Comparison of ENCODE assay signal across 6 mouse cellular contexts in genomic region chr13:75377100-75377499, GRCm38 (mm10).
A peak's percentile ranks its signal among the peaks of the same experiment; 100 is the strongest.
DNase-seq lines count a peak whose midpoint lies in the region; ATAC-seq and TF ChIP-seq lines count a peak whose summit lies in the region.
"Not testable (repeated sequence)": the region's sequence is repeated elsewhere in the genome, so short reads cannot be mapped to it uniquely, and the experiment has no call there.

No protein-coding gene starts in this region.

- ATAC-seq in liver, embryonic 11.5 days (replicated peaks; ENCODE audit: low FRiP score): peak; percentile 69
- ATAC-seq in liver, embryonic 12.5 days: peak; percentile 62
- 0 out of 2 replicates have a peak, but pooled peaks have one; percentile 62 for ATAC-seq in liver, embryonic 13.5 days (ENCODE audit: low read depth)
- peak; percentile 68; the same call in 1 of the 2 replicates for ATAC-seq in liver, embryonic 14.5 days (ENCODE audit: insufficient read depth)

- not testable (repeated sequence) for TF ChIP-seq CTCF in MEL (IDR thresholded peaks at IDR 0.05 in 2 of 3, conservative IDR thresholded peaks at IDR 0.05 in 1 of 3; ENCODE audit: control insufficient read depth in 1 of 3, insufficient read depth in 1 of 3, low read depth in 2 of 3, low read length in 3 of 3, poor library complexity in 1 of 3, severe bottlenecking in 1 of 3); liver, embryonic 14.5 days (IDR thresholded peaks at IDR 0.05; ENCODE audit: low read depth)

- not testable (repeated sequence) for H3K9me3 ChIP-seq in MEL (replicated peaks; ENCODE audit: insufficient read depth, low read length); liver, embryonic 11.5 days (ENCODE audit: control insufficient read depth, low read length); liver, embryonic 12.5 days (replicated peaks); liver, embryonic 13.5 days (replicated peaks); liver, embryonic 14.5 days (ENCODE audit: control insufficient read depth, low read length)

- not testable (repeated sequence) for TF ChIP-seq POLR2A in MEL (IDR thresholded peaks at IDR 0.05; ENCODE audit: control insufficient read depth in 1 of 2, insufficient read depth in 1 of 2, low read depth in 1 of 2, low read length in 2 of 2, poor library complexity in 1 of 2)

- H3K4me1 ChIP-seq in MEL (ENCODE audit: control insufficient read depth in 1 of 2, insufficient read depth in 2 of 2, low read length in 2 of 2); liver, embryonic 11.5 days (replicated peaks; ENCODE audit: control insufficient read depth, insufficient read depth, low read length); liver, embryonic 14.5 days (replicated peaks; ENCODE audit: control insufficient read depth in 2 of 2, insufficient read depth in 2 of 2, low read length in 1 of 2): not testable (repeated sequence)
- H3K4me1 ChIP-seq in liver, embryonic 12.5 days: peaks cover 13% of the 10 kb centered on the region
- H3K4me1 ChIP-seq in liver, embryonic 13.5 days (replicated peaks): peaks cover 17% of the 10 kb centered on the region

- H3K27me3 ChIP-seq in MEL (ENCODE audit: control insufficient read depth in 1 of 2, insufficient read depth in 2 of 2, low read length in 2 of 2); liver, embryonic 11.5 days (replicated peaks; ENCODE audit: control insufficient read depth, insufficient read depth, low read length); liver, embryonic 12.5 days (replicated peaks); liver, embryonic 13.5 days; liver, embryonic 14.5 days (ENCODE audit: control insufficient read depth, insufficient read depth, low read length): not testable (repeated sequence)

- WGBS in liver, embryonic 11.5 days: 60% methylated on average over 3 of the region's 3 CpGs
- 37% methylated on average over 3 of the region's 3 CpGs for WGBS in liver, embryonic 12.5 days (ENCODE audit: insufficient replicate concordance)
- 39% methylated on average over 3 of the region's 3 CpGs for WGBS in liver, embryonic 13.5 days (ENCODE audit: insufficient replicate concordance)
- WGBS in liver, embryonic 14.5 days (ENCODE audit: insufficient replicate concordance): 15% methylated on average over 3 of the region's 3 CpGs

- H3K4me2 ChIP-seq in liver, embryonic 11.5 days; liver, embryonic 14.5 days (ENCODE audit: low read depth): not testable (repeated sequence)
- H3K4me2 ChIP-seq in liver, embryonic 12.5 days: peak overlapping the region; percentile 29
- peak overlapping the region; percentile 32; the same call in 1 of the 2 replicates for H3K4me2 ChIP-seq in liver, embryonic 13.5 days

- DNase-seq in MEL (ENCODE audit: low read depth, low spot score): peak; percentile 28
- peak; percentile 9 for DNase-seq in c-Kit-positive CD71-positive TER-119-positive erythroid progenitor cells, embryonic 14.5 days (ENCODE audit: low spot score)
- not testable (repeated sequence) for DNase-seq in liver, embryonic 11.5 days (ENCODE audit: low spot score); liver, embryonic 14.5 days (ENCODE audit: low read depth in 3 of 3, low spot score in 3 of 3)
- peak; percentile 18 for DNase-seq in liver, embryonic 13.5 days

- H3K9ac ChIP-seq in MEL (ENCODE audit: control insufficient read depth, low read depth, low read length, poor library complexity, severe bottlenecking); liver, embryonic 11.5 days (ENCODE audit: low read depth, low read length); liver, embryonic 12.5 days; liver, embryonic 13.5 days; liver, embryonic 14.5 days (replicated peaks): not testable (repeated sequence)

- peak overlapping the region; percentile 35; the same call in 1 of the 2 replicates for H3K27ac ChIP-seq in MEL (ENCODE audit: control insufficient read depth, low read depth, low read length)
- not testable (repeated sequence) for H3K27ac ChIP-seq in liver, embryonic 11.5 days (ENCODE audit: low read depth, low read length); liver, embryonic 12.5 days; liver, embryonic 14.5 days
- H3K27ac ChIP-seq in liver, embryonic 13.5 days: peak overlapping the region; percentile 43; the same call in 1 of the 2 replicates

- peak; percentile 59 to 75 for TF ChIP-seq EP300 in MEL (IDR thresholded peaks at IDR 0.05; ENCODE audit: low read depth in 1 of 2, low read length in 2 of 2)
- TF ChIP-seq EP300 in liver, embryonic 14.5 days (IDR thresholded peaks at IDR 0.05; ENCODE audit: low read depth): peak; percentile 52

- not testable (repeated sequence) for TF ChIP-seq RAD21 in MEL (IDR thresholded peaks at IDR 0.05; ENCODE audit: low read depth, low read length)

- not testable (repeated sequence) for H3K79me2 ChIP-seq in MEL (ENCODE audit: control insufficient read depth, insufficient read depth, low read length, poor library complexity)

- not testable (repeated sequence) for H3K4me3 ChIP-seq in MEL (ENCODE audit: control insufficient read depth in 1 of 2, insufficient read depth in 1 of 2, low read depth in 2 of 2, low read length in 2 of 2); liver, embryonic 11.5 days (ENCODE audit: low read depth, low read length); liver, embryonic 12.5 days; liver, embryonic 13.5 days (replicated peaks); liver, embryonic 14.5 days (ENCODE audit: insufficient read depth in 1 of 2, low read depth in 2 of 2, low read length in 2 of 2)

- H3K36me3 ChIP-seq in MEL (ENCODE audit: control insufficient read depth in 1 of 2, insufficient read depth in 2 of 2, low read length in 2 of 2); liver, embryonic 11.5 days (ENCODE audit: control insufficient read depth, insufficient read depth, low read length); liver, embryonic 12.5 days; liver, embryonic 13.5 days; liver, embryonic 14.5 days (replicated peaks; ENCODE audit: control insufficient read depth, insufficient read depth, low read depth): not testable (repeated sequence)

TF ChIP-seq in MEL, 35 proteins besides CTCF, POLR2A, EP300 and RAD21:
- TF ChIP-seq TCF12 (IDR thresholded peaks at IDR 0.05; ENCODE audit: low read depth, low read length): peak; percentile 71
- 0 out of 2 replicates have a peak, but pooled peaks have one; percentile 17 for TF ChIP-seq ETS1 (IDR thresholded peaks at IDR 0.05; ENCODE audit: low read depth, low read length)
- TF ChIP-seq GATA1 (IDR thresholded peaks at IDR 0.05; ENCODE audit: low read depth, low read length): peak; percentile 79
- peak; percentile 40 for TF ChIP-seq TAL1 (IDR thresholded peaks at IDR 0.05; ENCODE audit: low read length)
